Mouse (Mus musculus): ENCODE measurements around the gene Fkbpl. TPM values are rescaled to one million over a fixed set of nuclear protein-coding genes. Genes with fewer than 3 reads are reported as not detected.

The Fkbpl gene
- polyA plus RNA-seq, 1 experiment from 2014 or later: 10.0 TPM

- 47% methylated on average over 4 of the region's 4 CpGs for WGBS
- H3K27me3 ChIP-seq (replicated peaks; ENCODE audit: control insufficient read depth, insufficient read depth, low read length): no peaks in the 10 kb centered on the region
These were observed 45.9 kb downstream of the Fkbpl start for GRCm38 (mm10) chr17:34690458-34690857.

GRCm38 (mm10) chr17:34692906-34693305 is 48.3 kb downstream of the Fkbpl start:
- Histone ChIP-seq H3K36me3 (ENCODE audit: control insufficient read depth, insufficient read depth, low read length) (no peaks in the 10 kb centered on the region), H3K4me1 (ENCODE audit: control insufficient read depth, insufficient read depth, low read length) (no peaks in the 10 kb centered on the region), H3K27me3 (replicated peaks; ENCODE audit: control insufficient read depth, insufficient read depth, low read length) (no peaks in the 10 kb centered on the region), H3K9me3 (ENCODE audit: control insufficient read depth, low read length) (0 out of 2 replicates have a peak, but pooled peaks cover 3% of the 10 kb centered on the region), H3K9ac (ENCODE audit: low read depth, low read length) (no peak overlapping the region), H3K4me2 (ENCODE audit: low read depth, low read length) (no peak overlapping the region), H3K27ac (replicated peaks; ENCODE audit: low read depth, low read length) (no peak overlapping the region), H3K4me3 (ENCODE audit: low read depth, low read length) (no peak overlapping the region)
- DNase-seq (ENCODE audit: low spot score) (no peak), ATAC-seq (ENCODE audit: low read depth) (no peak)
- WGBS: 55% methylated on average over 7 of the region's 7 CpGs

More at GRCm38 (mm10) chr17:34690458-34690857, 45.9 kb downstream of the Fkbpl start:
- no peaks in the 10 kb centered on the region for H3K4me1 ChIP-seq (ENCODE audit: control insufficient read depth, insufficient read depth, low read length)
- DNase-seq (ENCODE audit: low spot score) (no peak), ATAC-seq (ENCODE audit: low read depth) (no peak)
- no peak overlapping the region for H3K4me2 ChIP-seq (ENCODE audit: low read depth, low read length)
- H3K4me3 ChIP-seq (ENCODE audit: low read depth, low read length): no peak overlapping the region
- no peak overlapping the region for H3K27ac ChIP-seq (replicated peaks; ENCODE audit: low read depth, low read length)
- H3K36me3 ChIP-seq (ENCODE audit: control insufficient read depth, insufficient read depth, low read length): no peaks in the 10 kb centered on the region
- no peak overlapping the region for H3K9ac ChIP-seq (ENCODE audit: low read depth, low read length)
- 0 out of 2 replicates have a peak, but pooled peaks cover 3% of the 10 kb centered on the region for H3K9me3 ChIP-seq (ENCODE audit: control insufficient read depth, low read length)

Other genes with a start within 250 kb of the Fkbpl start
- 0.38 and 0.71 TPM in 2 replicates for gene BC051142, start 245.9 kb upstream of the Fkbpl start, polyA plus RNA-seq (2014; fragmentation: Nextera tagmentation; extraction: Ambion mirVana)
- not detected in 2 replicates for gene Btnl4, start 167.4 kb upstream of the Fkbpl start, polyA plus RNA-seq (2014; fragmentation: Nextera tagmentation; extraction: Ambion mirVana)
- not detected in 2 replicates for gene Btnl6, start 127.4 kb upstream of the Fkbpl start, polyA plus RNA-seq (2014; fragmentation: Nextera tagmentation; extraction: Ambion mirVana)
- gene Notch4, start 80.5 kb upstream of the Fkbpl start, polyA plus RNA-seq (2014; fragmentation: Nextera tagmentation; extraction: Ambion mirVana): 4.7 and 5.3 TPM in 2 replicates
- gene Gpsm3, start 55.0 kb upstream of the Fkbpl start, polyA plus RNA-seq (2014; fragmentation: Nextera tagmentation; extraction: Ambion mirVana): 7.5 and 8.7 TPM in 2 replicates
- gene Pbx2, start 53.5 kb upstream of the Fkbpl start, polyA plus RNA-seq (2014; fragmentation: Nextera tagmentation; extraction: Ambion mirVana): 11.3 and 12.2 TPM in 2 replicates
- gene Ager, start 46.9 kb upstream of the Fkbpl start, polyA plus RNA-seq (2014; fragmentation: Nextera tagmentation; extraction: Ambion mirVana): 2.0 and 2.3 TPM in 2 replicates
- gene Rnf5, start 41.1 kb upstream of the Fkbpl start, polyA plus RNA-seq (2014; fragmentation: Nextera tagmentation; extraction: Ambion mirVana): 80.8 and 85.3 TPM in 2 replicates
- 54.8 and 60.5 TPM in 2 replicates for gene Agpat1, start 40.5 kb upstream of the Fkbpl start, polyA plus RNA-seq (2014; fragmentation: Nextera tagmentation; extraction: Ambion mirVana)
- gene Egfl8, start 28.8 kb upstream of the Fkbpl start, polyA plus RNA-seq (2014; fragmentation: Nextera tagmentation; extraction: Ambion mirVana): 12.3 and 14.0 TPM in 2 replicates
- gene Ppt2, start 16.3 kb upstream of the Fkbpl start, polyA plus RNA-seq (2014; fragmentation: Nextera tagmentation; extraction: Ambion mirVana): 23.6 and 26.4 TPM in 2 replicates
- 0.64 and 0.92 TPM in 2 replicates for gene Prrt1, start 15.2 kb upstream of the Fkbpl start, polyA plus RNA-seq (2014; fragmentation: Nextera tagmentation; extraction: Ambion mirVana)
- gene Atf6b, start 2.4 kb downstream of the Fkbpl start, polyA plus RNA-seq (2014; fragmentation: Nextera tagmentation; extraction: Ambion mirVana): 60.8 and 68.5 TPM in 2 replicates
- gene Tnxb, start 25.8 kb downstream of the Fkbpl start, polyA plus RNA-seq (2014; fragmentation: Nextera tagmentation; extraction: Ambion mirVana): 1.8 and 3.1 TPM in 2 replicates
- gene C4b, start 99.1 kb downstream of the Fkbpl start, polyA plus RNA-seq (2014; fragmentation: Nextera tagmentation; extraction: Ambion mirVana): 0.93 and 1.1 TPM in 2 replicates
- gene Cyp21a1, start 159.8 kb downstream of the Fkbpl start, polyA plus RNA-seq (2014; fragmentation: Nextera tagmentation; extraction: Ambion mirVana): not detected in 2 replicates
- 21.1 and 21.7 TPM in 2 replicates for gene Stk19, start 192.2 kb downstream of the Fkbpl start, polyA plus RNA-seq (2014; fragmentation: Nextera tagmentation; extraction: Ambion mirVana)
- 53.0 and 54.2 TPM in 2 replicates for gene Dxo, start 192.3 kb downstream of the Fkbpl start, polyA plus RNA-seq (2014; fragmentation: Nextera tagmentation; extraction: Ambion mirVana)
- gene Skiv2l, start 205.4 kb downstream of the Fkbpl start, polyA plus RNA-seq (2014; fragmentation: Nextera tagmentation; extraction: Ambion mirVana): 38.9 and 46.6 TPM in 2 replicates
- 85.8 and 99.8 TPM in 2 replicates for gene Nelfe, start 205.6 kb downstream of the Fkbpl start, polyA plus RNA-seq (2014; fragmentation: Nextera tagmentation; extraction: Ambion mirVana)
- 1.8 and 2.2 TPM in 2 replicates for gene Cfb, start 217.8 kb downstream of the Fkbpl start, polyA plus RNA-seq (2014; fragmentation: Nextera tagmentation; extraction: Ambion mirVana)
- 0.83 and 1.0 TPM in 2 replicates for gene Zbtb12, start 234.7 kb downstream of the Fkbpl start, polyA plus RNA-seq (2014; fragmentation: Nextera tagmentation; extraction: Ambion mirVana)
- not detected in 2 replicates for gene Gm20547, start 237.3 kb downstream of the Fkbpl start, polyA plus RNA-seq (2014; fragmentation: Nextera tagmentation; extraction: Ambion mirVana)